Mouse (Mus musculus) C2C12 (cell line): ENCODE results near the gene Lefty1.

Source experiments
- CTCF ChIP-seq: IDR thresholded peaks from one replicate; pipeline ENCODE4 v1.5.1; 2011; ENCODE audit not compliant: control insufficient read depth, insufficient read depth, insufficient read length
- MAX ChIP-seq: IDR thresholded peaks from one replicate; pipeline ENCODE4 v1.6.1; 2011; ENCODE audit warnings: mild to moderate bottlenecking, control low read depth
- MYOD1 ChIP-seq: IDR thresholded peaks from one replicate; pipeline ENCODE4 v1.6.1; 2011; ENCODE audit warnings: low read depth; ENCODE audit not compliant: control insufficient read depth, insufficient read length
- USF1 ChIP-seq: IDR thresholded peaks from one replicate; pipeline ENCODE4 v1.6.1; 2011; ENCODE audit warnings: low read depth, mild to moderate bottlenecking, control low read depth, moderate library complexity

- TF ChIP-seq USF1 (no peak), CTCF (no peak), MAX (no peak), MYOD1 (no peak)
Observed at GRCm38 (mm10) chr1:180933659-180934058, 1.2 kb upstream of the Lefty1 start.
